Comparison of ENCODE assay signal across 9 mouse cellular contexts in genomic region chr11:94469136-94470064, GRCm38 (mm10). TPM values are rescaled to one million over a fixed set of nuclear protein-coding genes. Genes with fewer than 3 reads are reported as not detected.
DNase-seq lines count a peak whose midpoint lies in the region; ATAC-seq lines count a peak whose summit lies in the region.
"Had no signal": no experiment of that assay in that cellular context is flagged by ENCODE, and none has a peak within 500 bp of the region (broad histone marks: within the 10 kb centered on the region; RNA-seq: fewer than 3 reads in every experiment).

No protein-coding gene starts in this region.

- DNase-seq in cerebellum, adult 9-11 months, result peak; percentile 31
- no peak for DNase-seq in neural tube, embryonic 11.5 days (ENCODE audit: low spot score)
- no peak for DNase-seq in neural tube, embryonic 10.5 days (ENCODE audit: extremely low spot score, low spot score)
- peak; percentile 51 for DNase-seq in limb, embryonic 10.5 days (ENCODE audit: low spot score)
- DNase-seq in embryo, embryonic 9.5 days (ENCODE audit: extremely low spot score), result no peak
- DNase-seq in thymus, postnatal 25 days, result no peak
- DNase-seq: kidney, adult 11 months had no signal

- H3K9ac ChIP-seq in neural tube, embryonic 11.5 days (ENCODE audit: low read length), result no peak overlapping the region
- no peak overlapping the region for H3K9ac ChIP-seq in stomach, embryonic 16.5 days (ENCODE audit: low read length)

- peak overlapping the region; percentile 12; the same call in 1 of the 2 replicates for H3K4me2 ChIP-seq in neural tube, embryonic 11.5 days (ENCODE audit: low read depth)
- peak overlapping the region; percentile 26 for H3K4me2 ChIP-seq in stomach, embryonic 16.5 days (ENCODE audit: low read depth, low read length)

- H3K4me1 ChIP-seq in neural tube, embryonic 11.5 days (ENCODE audit: control insufficient read depth, insufficient read depth, low read length), result peaks cover 54% of the 10 kb centered on the region
- H3K4me1 ChIP-seq in limb, embryonic 10.5 days, result peaks cover 99% of the 10 kb centered on the region
- H3K4me1 ChIP-seq in stomach, embryonic 16.5 days (ENCODE audit: control insufficient read depth, insufficient read depth, low read length), result peaks cover 46% of the 10 kb centered on the region

- no peak for ATAC-seq in cerebellum, adult (ENCODE audit: insufficient number of reproducible peaks, low FRiP score, low TSS enrichment)
- 0 out of 2 replicates have a peak, but pooled peaks have one; percentile 0 for ATAC-seq in neural tube, embryonic 11.5 days (ENCODE audit: insufficient read depth, low FRiP score, low TSS enrichment)
- ATAC-seq in stomach, embryonic 16.5 days (ENCODE audit: insufficient read depth, low FRiP score), result peak; percentile 29; the same call in 1 of the 2 replicates

- peak overlapping the region; percentile 73 for H3K27ac ChIP-seq in neural tube, embryonic 11.5 days (ENCODE audit: low read depth, low read length)
- peak overlapping the region; percentile 94 for H3K27ac ChIP-seq in limb, embryonic 10.5 days
- peak overlapping the region; percentile 82 for H3K27ac ChIP-seq in stomach, embryonic 16.5 days (ENCODE audit: low read length)

- no peaks in the 10 kb centered on the region for H3K9me3 ChIP-seq in neural tube, embryonic 11.5 days (ENCODE audit: control insufficient read depth, low read length)
- no peaks in the 10 kb centered on the region for H3K9me3 ChIP-seq in limb, embryonic 10.5 days (replicated peaks)
- no peaks in the 10 kb centered on the region for H3K9me3 ChIP-seq in stomach, embryonic 16.5 days (replicated peaks; ENCODE audit: control insufficient read depth, low read length)

- peaks cover 16% of the 10 kb centered on the region for H3K27me3 ChIP-seq in neural tube, embryonic 11.5 days (ENCODE audit: control insufficient read depth, insufficient read depth, low read length)
- H3K27me3 ChIP-seq in limb, embryonic 10.5 days (ENCODE audit: low read depth, poor library complexity, severe bottlenecking), result 0 out of 2 replicates have a peak, but pooled peaks cover 9% of the 10 kb centered on the region
- peaks cover 10% of the 10 kb centered on the region for H3K27me3 ChIP-seq in stomach, embryonic 16.5 days (ENCODE audit: control insufficient read depth, insufficient read depth, low read length)

- H3K4me3 ChIP-seq in neural tube, embryonic 11.5 days (ENCODE audit: low read depth, low read length), result no peak overlapping the region
- H3K4me3 ChIP-seq in limb, embryonic 10.5 days, result peak overlapping the region; percentile 89; the same call in 1 of the 2 replicates
- no peak overlapping the region for H3K4me3 ChIP-seq in stomach, embryonic 16.5 days (replicated peaks; ENCODE audit: low read length)

- no peaks in the 10 kb centered on the region for H3K36me3 ChIP-seq in neural tube, embryonic 11.5 days (ENCODE audit: control insufficient read depth, insufficient read depth, low read length)
- peaks cover 26% of the 10 kb centered on the region for H3K36me3 ChIP-seq in limb, embryonic 10.5 days
- no peaks in the 10 kb centered on the region for H3K36me3 ChIP-seq in stomach, embryonic 16.5 days (ENCODE audit: control insufficient read depth, insufficient read depth, low read length)

- 25% methylated on average over 8 of the region's 9 CpGs for WGBS in neural tube, embryonic 11.5 days
- 35% methylated on average over 9 of the region's 9 CpGs for WGBS in limb, embryonic 10.5 days
- 22% methylated on average over 9 of the region's 9 CpGs for WGBS in stomach, embryonic 16.5 days

RNA-seq across cellular contexts. Expression of gene Cacna1g, which starts 4.6 kb away (rescaled TPM):
- polyA plus RNA-seq in neural tube, embryonic 11.5 days (2014; fragmentation: Nextera tagmentation; extraction: Ambion mirVana), result 9.0 and 10.0 TPM in 2 replicates
- polyA plus RNA-seq in limb, embryonic 10.5 days (2016; fragmentation: Nextera tagmentation; extraction: Ambion mirVana), result 12.7 and 21.4 TPM in 2 replicates
- 7.9 and 8.5 TPM in 2 replicates for polyA plus RNA-seq in stomach, embryonic 16.5 days (2015; fragmentation: Nextera tagmentation; extraction: Ambion mirVana)

RNA-seq across cellular contexts. Expression of gene Spata20, which starts 16.6 kb away (rescaled TPM):
- 0.23 TPM in 1 of 2 replicates, not detected in the other for polyA plus RNA-seq in neural tube, embryonic 11.5 days (2014; fragmentation: Nextera tagmentation; extraction: Ambion mirVana)
- polyA plus RNA-seq in limb, embryonic 10.5 days (2016; fragmentation: Nextera tagmentation; extraction: Ambion mirVana), result 0.05 TPM in 1 of 2 replicates, not detected in the other
- 0.22 and 0.29 TPM in 2 replicates for polyA plus RNA-seq in stomach, embryonic 16.5 days (2015; fragmentation: Nextera tagmentation; extraction: Ambion mirVana)

RNA-seq across cellular contexts. Expression of gene Epn3, which starts 30.4 kb away (rescaled TPM):
- 0.68 and 0.72 TPM in 2 replicates for polyA plus RNA-seq in neural tube, embryonic 11.5 days (2014; fragmentation: Nextera tagmentation; extraction: Ambion mirVana)
- polyA plus RNA-seq in limb, embryonic 10.5 days (2016; fragmentation: Nextera tagmentation; extraction: Ambion mirVana), result 3.0 and 3.6 TPM in 2 replicates
- polyA plus RNA-seq in stomach, embryonic 16.5 days (2015; fragmentation: Nextera tagmentation; extraction: Ambion mirVana), result 17.0 and 21.1 TPM in 2 replicates

RNA-seq across cellular contexts. Expression of gene Mycbpap, which starts 52.1 kb away (rescaled TPM):
- 1.4 and 3.2 TPM in 2 replicates for polyA plus RNA-seq in neural tube, embryonic 11.5 days (2014; fragmentation: Nextera tagmentation; extraction: Ambion mirVana)
- polyA plus RNA-seq in limb, embryonic 10.5 days (2016; fragmentation: Nextera tagmentation; extraction: Ambion mirVana), result 2.7 and 5.0 TPM in 2 replicates
- 2.8 and 4.3 TPM in 2 replicates for polyA plus RNA-seq in stomach, embryonic 16.5 days (2015; fragmentation: Nextera tagmentation; extraction: Ambion mirVana)

Comparison
In these comparisons a context has a peak if more than half of its experiments do, and no peak if none do; other contexts are left out.
1. DNase-seq: peak in cerebellum, adult 9-11 months (single experiment) and limb, embryonic 10.5 days (single experiment); none in neural tube, embryonic 11.5 days (single experiment), neural tube, embryonic 10.5 days (single experiment), embryo, embryonic 9.5 days (single experiment) and thymus, postnatal 25 days (single experiment).
2. Peak in every context shown above with its lines, with median percentiles within 50 percentile points of each other: H3K27ac ChIP-seq.